Mouse (Mus musculus) lung, adult 2 months (tissue): ENCODE measurements around the gene Tmtc2.

Experiments
- CTCF ChIP-seq: fragments of 200-500 bp; IDR thresholded peaks from 2 replicates; pipeline ENCODE4 v1.5.1; 2011; ENCODE audit warnings: mild to moderate bottlenecking, low read length, control low read depth; ENCODE audit not compliant: insufficient read depth
- POLR2A ChIP-seq: fragments of 200-500 bp; IDR thresholded peaks from 2 replicates; pipeline ENCODE4 v1.6.1; 2011; ENCODE audit warnings: low read depth, mild to moderate bottlenecking, control low read depth, low read length, borderline replicate concordance; ENCODE audit errors: extremely low read depth

- TF ChIP-seq POLR2A (no peak), CTCF (no peak)
These were observed 374.2 kb downstream of the Tmtc2 start for GRCm38 (mm10) chr10:105200092-105200491.
